Mouse (Mus musculus): ENCODE data around the gene Csmd2.

GRCm38 (mm10) chr4:128002638-128003101 lies 15.0 kb downstream of the Csmd2 start:
- TF ChIP-seq CTCF (IDR thresholded peaks at IDR 0.05; ENCODE audit: low read depth, low read length) (no peak), POLR2AphosphoS5 (IDR thresholded peaks at IDR 0.05; ENCODE audit: insufficient replicate concordance, low read depth, low read length) (no peak)
